Mouse (Mus musculus): ENCODE measurements around the gene Mapk12. TPM values are rescaled to one million over a fixed set of nuclear protein-coding genes. Genes with fewer than 3 reads are reported as not detected.

Gene Mapk12
- total and polyA plus RNA-seq, 3 experiments, result 0.21 TPM; not detected in 2

- in situ Hi-C loops (cut with MboI; ENCODE audit: low pct_ligation_motif_present, low pct_unique_long_range_greater_than_20kb, low sequenced_read_pairs) (loop anchor here (25.0 kb wide), 1 partner anchor 256 kb away; the partner anchor contains the start of genes Lmf2, Ncaph2 and Sco2), dilution Hi-C loops (cut with MboI; ENCODE audit: extremely low pct_ligation_motif_present, extremely low pct_unique_long_range_greater_than_20kb, low sequenced_read_pairs) (no loop called here)
- no peak overlapping the region for H3K4me2 ChIP-seq (ENCODE audit: insufficient read depth, low read depth, poor library complexity, severe bottlenecking)
- no peak overlapping the region for H3K4me3 ChIP-seq (replicated peaks in 1 of 3; ENCODE audit: low read depth in 2 of 3, low read length in 2 of 3, poor library complexity in 1 of 3)
- DNase-seq (ENCODE audit: extremely low read depth), result no peak
- no peaks in the 10 kb centered on the region for H3K9me3 ChIP-seq (replicated peaks; ENCODE audit: low read length)
- no peaks in the 10 kb centered on the region for H3K79me2 ChIP-seq (replicated peaks; ENCODE audit: control insufficient read depth, extremely low read depth, insufficient read depth, poor library complexity, severe bottlenecking)
- no peak overlapping the region for H3K27ac ChIP-seq (ENCODE audit: insufficient read depth, low read depth)
- no peaks in the 10 kb centered on the region for H3K4me1 ChIP-seq (ENCODE audit: control insufficient read depth in 1 of 2, insufficient read depth in 2 of 2)
- H3K9ac ChIP-seq (ENCODE audit: insufficient read depth, low read depth), result no peak overlapping the region
- TF ChIP-seq ZC3H11A (IDR thresholded peaks at IDR 0.05; ENCODE audit: low read depth, low read length) (no peak), USF2 (conservative IDR thresholded peaks at IDR 0.05; ENCODE audit: low read depth, low read length) (no peak), USF1 (IDR thresholded peaks at IDR 0.05; ENCODE audit: low read depth, low read length) (no peak), NELFE (IDR thresholded peaks at IDR 0.05; ENCODE audit: low read depth, low read length) (no peak), ETS1 (conservative IDR thresholded peaks at IDR 0.05; ENCODE audit: low read depth, low read length) (no peak), ELF1 (IDR thresholded peaks at IDR 0.05; ENCODE audit: low read depth, low read length) (no peak), SIN3A (IDR thresholded peaks at IDR 0.05; ENCODE audit: low read length) (no peak), IRF4 (IDR thresholded peaks at IDR 0.05; ENCODE audit: low read depth, low read length) (no peak), HCFC1 (IDR thresholded peaks at IDR 0.05; ENCODE audit: low read depth, low read length) (no peak), RCOR1 (conservative IDR thresholded peaks at IDR 0.05; ENCODE audit: low read depth, low read length) (no peak), NRF1 (IDR thresholded peaks at IDR 0.05; ENCODE audit: low read depth, low read length) (no peak), MAX (IDR thresholded peaks at IDR 0.05; ENCODE audit: low read length) (no peak), CTCF (conservative IDR thresholded peaks at IDR 0.05 in 1 of 2, IDR thresholded peaks at IDR 0.05 in 1 of 2; ENCODE audit: low read depth in 2 of 2, low read length in 2 of 2) (no peak), CHD1 (IDR thresholded peaks at IDR 0.05; ENCODE audit: low read depth, low read length) (no peak), RAD21 (IDR thresholded peaks at IDR 0.05; ENCODE audit: low read depth, low read length) (no peak), MEF2A (IDR thresholded peaks at IDR 0.05; ENCODE audit: borderline replicate concordance, low read depth, low read length) (no peak), KAT2A (IDR thresholded peaks at IDR 0.05; ENCODE audit: insufficient replicate concordance, low read length) (no peak), POLR2AphosphoS2 (IDR thresholded peaks at IDR 0.05; ENCODE audit: low read depth, low read length) (no peak)
- H3K27me3 ChIP-seq (replicated peaks), result no peaks in the 10 kb centered on the region
- H3K36me3 ChIP-seq (replicated peaks in 1 of 2; ENCODE audit: control insufficient read depth in 1 of 2, insufficient read depth in 1 of 2, low read length in 1 of 2), result peaks cover 91 to 99% of the 10 kb centered on the region in 2 experiments
Observed at GRCm38 (mm10) chr15:89106073-89106472, 34.4 kb downstream of the Mapk12 start.

GRCm38 (mm10) chr15:89104425-89104824 is 36.1 kb downstream of the Mapk12 start:
- no peak for DNase-seq (ENCODE audit: extremely low read depth)
- H3K36me3 ChIP-seq (replicated peaks in 1 of 2; ENCODE audit: control insufficient read depth in 1 of 2, insufficient read depth in 1 of 2, low read length in 1 of 2), result peaks cover 91 to 99% of the 10 kb centered on the region in 2 experiments

More at GRCm38 (mm10) chr15:89104425-89104824, 36.1 kb downstream of the Mapk12 start:
- TF ChIP-seq NRF1 (IDR thresholded peaks at IDR 0.05; ENCODE audit: low read depth, low read length) (no peak), UBTF (IDR thresholded peaks at IDR 0.05; ENCODE audit: low read depth, low read length) (no peak), KAT2A (IDR thresholded peaks at IDR 0.05; ENCODE audit: insufficient replicate concordance, low read length) (no peak), RCOR1 (conservative IDR thresholded peaks at IDR 0.05; ENCODE audit: low read depth, low read length) (no peak), ZKSCAN1 (IDR thresholded peaks at IDR 0.05; ENCODE audit: borderline replicate concordance, low read depth, low read length) (no peak), JUN (IDR thresholded peaks at IDR 0.05; ENCODE audit: insufficient read depth, low read depth, low read length) (no peak), POLR2A (IDR thresholded peaks at IDR 0.05; ENCODE audit: low read depth, low read length) (no peak), NELFE (IDR thresholded peaks at IDR 0.05; ENCODE audit: low read depth, low read length) (no peak)
- H3K4me2 ChIP-seq (ENCODE audit: insufficient read depth, low read depth, poor library complexity, severe bottlenecking), result no peak overlapping the region
- H3K27ac ChIP-seq (ENCODE audit: insufficient read depth, low read depth), result no peak overlapping the region
- no peaks in the 10 kb centered on the region for H3K9me3 ChIP-seq (replicated peaks; ENCODE audit: low read length)
- in situ Hi-C loops (cut with MboI; ENCODE audit: low pct_ligation_motif_present, low pct_unique_long_range_greater_than_20kb, low sequenced_read_pairs), result loop anchor here (25.0 kb wide), 1 partner anchor 258 kb away; the partner anchor contains the start of genes Lmf2, Ncaph2 and Sco2
- no peak overlapping the region for H3K4me3 ChIP-seq (replicated peaks in 1 of 3; ENCODE audit: low read depth in 2 of 3, low read length in 2 of 3, poor library complexity in 1 of 3)
- dilution Hi-C loops (cut with MboI; ENCODE audit: extremely low pct_ligation_motif_present, extremely low pct_unique_long_range_greater_than_20kb, low sequenced_read_pairs), result no loop called here
- no peaks in the 10 kb centered on the region for H3K27me3 ChIP-seq (replicated peaks)
- H3K9ac ChIP-seq (ENCODE audit: insufficient read depth, low read depth), result no peak overlapping the region
- no peaks in the 10 kb centered on the region for H3K79me2 ChIP-seq (replicated peaks; ENCODE audit: control insufficient read depth, extremely low read depth, insufficient read depth, poor library complexity, severe bottlenecking)
- no peaks in the 10 kb centered on the region for H3K4me1 ChIP-seq (ENCODE audit: control insufficient read depth in 1 of 2, insufficient read depth in 2 of 2)

Data from CH12.LX (cell line).